8 mouse cellular contexts compared by ENCODE assay signal in genomic region chr19:55825001-55825827, GRCm38 (mm10).
DNase-seq lines count a peak whose midpoint lies in the region; ATAC-seq and TF ChIP-seq lines count a peak whose summit lies in the region.

No protein-coding gene starts in this region.

- TF ChIP-seq CTCF in hindbrain, postnatal 0 days (IDR thresholded peaks at IDR 0.05; ENCODE audit: low read depth), result no peak

- no peaks in the 10 kb centered on the region for H3K36me3 ChIP-seq in forebrain, embryonic 16.5 days (ENCODE audit: control insufficient read depth, insufficient read depth)
- H3K36me3 ChIP-seq in forebrain, embryonic 10.5 days (replicated peaks), result peaks cover 38% of the 10 kb centered on the region
- H3K36me3 ChIP-seq in hindbrain, postnatal 0 days (ENCODE audit: insufficient read depth, low read length), result no peaks in the 10 kb centered on the region

- H3K9me3 ChIP-seq in forebrain, embryonic 16.5 days (ENCODE audit: control insufficient read depth, low read length), result no peaks in the 10 kb centered on the region
- H3K9me3 ChIP-seq in forebrain, embryonic 10.5 days, result no peaks in the 10 kb centered on the region
- no peaks in the 10 kb centered on the region for H3K9me3 ChIP-seq in hindbrain, postnatal 0 days (ENCODE audit: low read length)

- no peak overlapping the region for H3K27ac ChIP-seq in forebrain, embryonic 16.5 days (ENCODE audit: low read length)
- H3K27ac ChIP-seq in forebrain, embryonic 10.5 days, result no peak overlapping the region
- peak overlapping the region; percentile 42; the same call in 1 of the 2 replicates for H3K27ac ChIP-seq in hindbrain, postnatal 0 days

- H3K4me3 ChIP-seq in forebrain, embryonic 16.5 days (replicated peaks; ENCODE audit: low read length), result no peak overlapping the region
- H3K4me3 ChIP-seq in forebrain, embryonic 10.5 days, result no peak overlapping the region
- H3K4me3 ChIP-seq in hindbrain, postnatal 0 days (ENCODE audit: low read length), result no peak overlapping the region

- peak; percentile 58; the same call in 1 of the 2 replicates for ATAC-seq in forebrain, embryonic 16.5 days
- no peak for ATAC-seq in hindbrain, postnatal 0 days

- H3K9ac ChIP-seq in forebrain, embryonic 16.5 days (replicated peaks; ENCODE audit: low read depth, low read length), result no peak overlapping the region
- no peak overlapping the region for H3K9ac ChIP-seq in hindbrain, postnatal 0 days (replicated peaks; ENCODE audit: low read length)

- peaks cover 4% of the 10 kb centered on the region for H3K4me1 ChIP-seq in forebrain, embryonic 16.5 days (replicated peaks; ENCODE audit: control insufficient read depth, insufficient read depth, low read length)
- H3K4me1 ChIP-seq in forebrain, embryonic 10.5 days, result peaks cover 83% of the 10 kb centered on the region
- H3K4me1 ChIP-seq in hindbrain, postnatal 0 days (ENCODE audit: insufficient read depth, low read length), result peaks cover 5% of the 10 kb centered on the region

- no peak overlapping the region for H3K4me2 ChIP-seq in forebrain, embryonic 16.5 days (ENCODE audit: low read length)
- H3K4me2 ChIP-seq in hindbrain, postnatal 0 days (ENCODE audit: low read depth, low read length), result no peak overlapping the region

- no peak for DNase-seq in forebrain, embryonic 10.5 days (ENCODE audit: extremely low spot score, low spot score)
- DNase-seq in ovary, postnatal 14 days (ENCODE audit: low spot score), result peak; percentile 52
- no peak for DNase-seq in ovary, postnatal 10 days (ENCODE audit: low spot score)
- peak; percentile 54 for DNase-seq in hindbrain, postnatal 0 days (ENCODE audit: low spot score)
- DNase-seq in lung, postnatal 36 days, result peak; percentile 65
- DNase-seq in c-Kit-positive CD71-positive TER-119-positive erythroid progenitor cells, embryonic 14.5 days (ENCODE audit: low spot score), result no peak
- no peak for DNase-seq in thymus, postnatal 36 days

- H3K27me3 ChIP-seq in forebrain, embryonic 16.5 days (replicated peaks; ENCODE audit: control insufficient read depth, insufficient read depth, low read length), result no peaks in the 10 kb centered on the region
- H3K27me3 ChIP-seq in forebrain, embryonic 10.5 days (ENCODE audit: poor library complexity, severe bottlenecking), result no peaks in the 10 kb centered on the region
- no peaks in the 10 kb centered on the region for H3K27me3 ChIP-seq in hindbrain, postnatal 0 days (ENCODE audit: insufficient read depth, low read length)

- 41% methylated on average over 8 of the region's 8 CpGs for WGBS in forebrain, embryonic 16.5 days
- WGBS in forebrain, embryonic 10.5 days, result 71% methylated on average over 8 of the region's 8 CpGs
- 62% methylated on average over 8 of the region's 8 CpGs for WGBS in hindbrain, postnatal 0 days

Comparison
In these comparisons a context has a peak if more than half of its experiments do, and no peak if none do; other contexts are left out.
1. DNase-seq: peak in ovary, postnatal 14 days (single experiment), hindbrain, postnatal 0 days (single experiment) and lung, postnatal 36 days (single experiment); none in forebrain, embryonic 10.5 days (single experiment), ovary, postnatal 10 days (single experiment), c-Kit-positive CD71-positive TER-119-positive erythroid progenitor cells, embryonic 14.5 days (single experiment) and thymus, postnatal 36 days (0 of 2).